Mouse (Mus musculus) heart, embryonic 12.5 days (tissue): ENCODE results near the gene Rab3a. TPM values are rescaled to one million over a fixed set of nuclear protein-coding genes. Genes with fewer than 3 reads are reported as not detected.

Experiments
- ATAC-seq: fragments of 200-750 bp; cut with Nextera tagmentation; 2 replicates; pipeline ENCODE4 v1.8.0; 2017; ENCODE audit warnings: moderate TSS enrichment, moderate library complexity; ENCODE audit not compliant: insufficient number of reproducible peaks, low FRiP score
- H3K27ac ChIP-seq: fragments of 300-500 bp; sonication (generic); 2 replicates; pipeline ENCODE4 v1.5.1; 2016; ENCODE audit warnings: mild to moderate bottlenecking, moderate library complexity; ENCODE audit not compliant: poor library complexity, severe bottlenecking
- H3K27me3 ChIP-seq: fragments of 300-500 bp; sonication (generic); replicated peaks from 2 replicates; pipeline ENCODE4 v1.6.1; 2016; ENCODE audit warnings: mild to moderate bottlenecking, moderate library complexity
- H3K36me3 ChIP-seq: fragments of 300-500 bp; sonication (generic); 2 replicates; pipeline ENCODE4 v1.6.1; 2016; ENCODE audit warnings: mild to moderate bottlenecking, moderate library complexity
- H3K4me1 ChIP-seq: fragments of 300-500 bp; sonication (generic); replicated peaks from 2 replicates; pipeline ENCODE4 v1.6.1; 2016; ENCODE audit warnings: mild to moderate bottlenecking
- H3K4me2 ChIP-seq: fragments of 300-500 bp; sonication (generic); 2 replicates; pipeline ENCODE4 v1.6.1; 2016; ENCODE audit warnings: mild to moderate bottlenecking, moderate library complexity
- H3K4me3 ChIP-seq: fragments of 300-500 bp; sonication (generic); 2 replicates; pipeline ENCODE4 v1.5.1; 2016; ENCODE audit warnings: mild to moderate bottlenecking
- H3K9ac ChIP-seq: fragments of 300-500 bp; sonication (generic); 2 replicates; pipeline ENCODE4 v1.6.1; 2016; ENCODE audit warnings: mild to moderate bottlenecking, moderate library complexity
- H3K9me3 ChIP-seq: fragments of 300-500 bp; sonication (generic); replicated peaks from 2 replicates; pipeline ENCODE4 v1.6.1; 2016; ENCODE audit warnings: mild to moderate bottlenecking, moderate library complexity
- WGBS: fragments of 180-500 bp; shearing (Covaris S2); methylation state at CpG from one replicate; pipeline ENCODE4 v1.1.7; 2016; 5-methylcytosine and 5-hydroxymethylcytosine counted together
- polyA plus RNA-seq: library from polyadenylated mRNA; unstranded; fragments of >200 nt; fragmentation: Nextera tagmentation; extraction: Ambion mirVana; gene quantifications from 2 replicates; pipeline ENCODE4 v1.2.1, GENCODE M21; 2016

The Rab3a gene
- polyA plus RNA-seq, 1 experiment from 2014 or later = 19.2 TPM

DNA sequence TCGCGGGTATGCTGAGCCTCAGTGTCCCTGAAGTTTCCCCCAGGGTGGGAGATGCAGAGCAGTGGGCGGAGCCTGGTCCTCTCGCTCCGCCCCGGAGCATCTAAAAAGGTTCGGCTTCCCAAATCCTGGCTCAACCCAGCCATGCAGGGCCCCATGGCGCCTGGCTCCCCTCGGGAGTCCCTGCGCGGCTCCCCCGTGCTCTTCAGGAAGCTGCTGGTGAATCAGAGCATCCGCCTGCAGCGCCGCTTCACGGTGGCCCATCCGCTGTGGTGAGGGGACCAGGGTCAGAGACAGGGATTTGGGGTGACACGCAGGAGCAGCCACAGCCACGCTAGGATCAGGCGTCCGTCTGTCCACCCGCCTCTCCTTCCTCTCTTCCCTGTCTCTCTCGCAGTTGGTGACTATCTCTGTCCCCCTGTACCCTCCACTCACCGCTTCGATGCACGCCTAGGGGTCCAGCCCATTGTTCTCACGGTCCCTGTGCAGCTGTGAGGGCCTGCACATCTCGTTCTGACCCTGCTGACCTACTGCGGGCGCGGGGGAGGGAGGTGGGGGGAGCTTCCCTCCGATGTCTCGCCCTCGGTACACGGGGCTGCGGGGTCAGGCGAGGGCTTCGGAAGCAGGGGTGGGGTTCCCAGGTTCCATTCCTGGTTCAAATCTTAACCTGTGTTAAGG, 11.4 kb upstream of the Rab3a start:
- Histone ChIP-seq H3K4me3 (peak overlapping the region; percentile 17), H3K4me1 (peaks cover 33% of the 10 kb centered on the region), H3K36me3 (no peaks in the 10 kb centered on the region), H3K27ac (no peak overlapping the region), H3K9me3 (no peaks in the 10 kb centered on the region), H3K27me3 (peaks cover 73% of the 10 kb centered on the region), H3K9ac (no peak overlapping the region), H3K4me2 (peak overlapping the region; percentile 60)
- WGBS = 3% methylated on average over 38 of the region's 38 CpGs
- no peak for ATAC-seq

DNA sequence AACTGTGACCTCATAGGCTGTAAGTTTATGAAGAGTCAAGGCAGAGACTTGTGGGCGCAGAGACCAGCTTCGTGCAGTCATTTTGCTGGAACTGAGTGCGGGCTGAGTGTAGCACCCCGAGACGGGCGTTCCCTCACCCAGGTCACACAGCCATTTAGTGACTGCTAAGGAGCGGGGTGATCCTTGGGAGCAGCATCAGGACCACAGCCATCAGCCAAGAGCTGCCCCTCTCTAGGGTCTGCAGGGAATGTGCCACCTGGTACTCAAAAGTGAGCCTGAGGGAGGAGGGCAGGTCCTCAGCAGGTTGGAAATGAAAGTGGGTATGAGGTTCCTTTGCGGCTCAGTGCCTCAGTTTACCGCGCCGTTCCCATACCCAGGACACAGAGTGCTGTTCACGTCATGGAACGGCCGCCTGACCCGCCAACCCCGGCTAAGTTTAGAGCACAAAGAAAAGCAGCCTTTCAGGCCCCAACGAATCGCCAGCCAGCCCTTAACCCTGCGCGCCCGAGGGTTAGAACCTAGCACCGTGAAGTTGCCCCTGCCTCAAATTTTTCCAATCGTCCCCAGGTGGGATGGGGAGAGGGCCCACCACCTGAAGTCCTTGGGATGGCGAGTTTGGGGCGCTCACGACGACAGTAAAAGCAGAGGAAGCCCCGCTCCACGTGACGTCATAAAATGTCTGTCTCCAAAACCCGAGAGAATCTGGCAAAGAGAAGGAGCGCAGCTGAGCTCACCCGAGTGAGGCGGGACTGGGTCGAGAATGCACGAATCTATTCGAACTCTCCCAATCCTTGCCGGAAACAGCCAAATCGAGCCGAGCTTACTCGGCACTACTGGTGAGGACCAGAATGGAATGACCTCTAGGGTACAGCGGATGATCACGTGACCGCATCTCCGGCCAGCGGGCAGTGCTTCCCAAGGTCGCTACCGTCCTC, 10.6 kb upstream of the Rab3a start:
- no peak for ATAC-seq
- Histone ChIP-seq H3K27ac (no peak overlapping the region), H3K4me3 (peak overlapping the region; percentile 35), H3K27me3 (peaks cover 77% of the 10 kb centered on the region), H3K4me1 (peaks cover 33% of the 10 kb centered on the region), H3K9ac (no peak overlapping the region), H3K36me3 (no peaks in the 10 kb centered on the region), H3K4me2 (peak overlapping the region; percentile 60), H3K9me3 (no peaks in the 10 kb centered on the region)
- 5% methylated on average over 48 of the region's 48 CpGs for WGBS

DNA sequence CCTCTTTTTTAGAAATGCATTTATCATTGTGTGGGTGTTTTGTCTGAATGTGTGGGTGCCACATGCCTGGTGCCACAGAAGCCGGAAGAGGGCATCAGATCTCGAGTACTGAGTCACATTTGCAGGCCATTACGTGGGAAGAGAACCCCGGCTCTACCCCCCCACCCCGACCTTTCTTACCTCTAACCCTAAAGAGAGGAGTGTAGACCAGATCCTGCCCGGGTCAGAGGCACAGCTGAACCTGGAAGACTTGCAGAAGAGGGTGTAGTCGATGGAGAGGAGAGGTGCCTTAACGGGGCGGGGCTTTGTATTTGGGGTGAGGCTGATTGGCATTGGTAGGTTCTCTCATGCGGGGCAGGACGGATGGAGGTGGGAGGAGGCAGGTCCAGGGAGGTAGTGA, 9.7 kb upstream of the Rab3a start:
- WGBS = 47% methylated on average over 11 of the region's 11 CpGs
- Histone ChIP-seq H3K4me3 (no peak overlapping the region), H3K27me3 (peaks cover 86% of the 10 kb centered on the region), H3K9me3 (no peaks in the 10 kb centered on the region), H3K9ac (no peak overlapping the region), H3K4me2 (no peak overlapping the region), H3K36me3 (no peaks in the 10 kb centered on the region), H3K27ac (no peak overlapping the region), H3K4me1 (peaks cover 33% of the 10 kb centered on the region)
- ATAC-seq = no peak

DNA sequence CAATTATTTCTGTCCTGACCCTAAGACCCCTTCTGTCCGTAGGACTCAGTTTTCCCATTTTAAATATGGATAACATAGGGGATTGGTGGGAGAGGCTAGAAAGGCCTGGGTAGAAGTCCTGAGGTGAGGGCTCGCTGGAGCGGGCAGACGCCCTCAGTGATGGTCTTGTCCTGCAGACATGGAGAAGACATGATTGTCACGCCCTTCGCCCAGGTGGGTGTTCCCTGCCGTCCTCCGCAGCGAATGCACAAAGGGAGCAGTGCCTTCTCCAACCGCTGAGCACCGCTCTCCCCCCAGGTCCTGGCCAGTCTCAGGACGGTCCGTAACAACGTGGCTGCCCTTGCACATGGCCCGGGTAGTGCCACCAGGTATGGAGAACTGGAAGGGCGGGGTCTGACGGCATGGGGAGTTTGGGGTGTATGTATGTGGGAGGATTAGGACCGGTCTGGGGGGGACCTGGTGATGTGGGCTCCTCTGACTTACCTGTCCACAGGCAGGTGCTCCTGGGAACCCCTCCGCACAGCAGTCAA, 8.7 kb upstream of the Rab3a start:
- 49% methylated on average over 19 of the region's 19 CpGs for WGBS
- no peak overlapping the region for H3K27ac ChIP-seq
- ATAC-seq = no peak

DNA sequence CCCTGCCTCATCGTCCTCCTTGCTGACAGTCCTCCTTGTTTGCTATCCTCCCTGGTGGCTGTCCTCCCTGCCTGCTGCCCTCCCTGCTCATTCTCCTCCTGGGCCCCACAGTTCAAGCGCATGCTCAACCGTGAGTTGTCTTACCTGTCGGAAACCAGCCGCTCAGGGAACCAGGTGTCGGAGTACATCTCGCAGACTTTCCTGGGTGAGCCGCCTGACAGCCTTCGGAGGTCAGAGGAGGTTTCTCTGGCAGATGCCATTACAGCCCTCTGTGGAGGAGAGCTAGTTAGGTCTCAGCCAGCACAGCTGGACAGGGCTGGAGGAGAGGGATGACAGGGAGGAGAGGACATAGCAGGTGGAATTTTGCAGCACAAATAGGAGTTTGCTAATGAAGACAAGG, 7.8 kb upstream of the Rab3a start:
- Histone ChIP-seq H3K9ac (no peak overlapping the region), H3K4me2 (no peak overlapping the region), H3K4me3 (no peak overlapping the region), H3K36me3 (no peaks in the 10 kb centered on the region), H3K27ac (no peak overlapping the region), H3K4me1 (peaks cover 23% of the 10 kb centered on the region), H3K9me3 (no peaks in the 10 kb centered on the region), H3K27me3 (peaks cover 90% of the 10 kb centered on the region)
- no peak for ATAC-seq
- 52% methylated on average over 9 of the region's 9 CpGs for WGBS

More for the DNA sequence above, 8.7 kb upstream of the Rab3a start:
- Histone ChIP-seq H3K9me3 (no peaks in the 10 kb centered on the region), H3K27me3 (peaks cover 90% of the 10 kb centered on the region), H3K4me3 (no peak overlapping the region), H3K4me1 (peaks cover 32% of the 10 kb centered on the region), H3K36me3 (no peaks in the 10 kb centered on the region), H3K9ac (no peak overlapping the region), H3K4me2 (no peak overlapping the region)

DNA sequence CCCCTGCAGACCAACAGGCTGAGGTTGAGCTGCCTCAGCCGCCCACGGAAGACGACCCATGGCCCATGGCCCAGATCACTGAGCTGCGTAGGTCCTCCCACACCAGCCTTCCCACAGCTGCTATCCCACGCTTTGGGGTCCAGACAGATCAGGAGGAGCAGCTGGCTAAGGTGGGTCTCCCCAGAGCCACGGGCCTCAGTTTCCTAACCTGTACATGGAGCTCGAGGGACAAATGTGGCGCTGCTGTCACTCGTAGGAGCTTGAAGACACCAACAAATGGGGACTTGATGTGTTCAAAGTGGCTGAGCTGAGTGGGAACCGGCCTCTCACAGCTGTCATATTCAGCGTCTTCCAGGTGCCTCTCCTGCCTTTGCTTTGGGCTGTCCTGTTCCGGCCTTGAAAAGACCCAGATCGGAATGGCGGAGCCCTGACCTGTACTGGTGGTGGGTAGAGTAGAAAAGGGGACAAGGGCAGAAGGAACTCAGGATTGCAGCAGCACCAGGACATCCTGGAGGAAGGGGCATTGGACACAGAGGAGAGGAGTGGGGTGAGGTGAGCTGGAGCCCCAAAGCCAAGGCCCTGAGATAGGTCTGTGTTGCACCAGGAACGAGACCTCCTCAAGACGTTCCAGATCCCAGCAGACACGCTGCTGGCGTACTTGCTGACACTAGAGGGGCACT, 7.1 kb upstream of the Rab3a start:
- 79% methylated on average over 18 of the region's 18 CpGs for WGBS
- no peak overlapping the region for H3K4me2 ChIP-seq
- H3K27me3 ChIP-seq = peaks cover 83% of the 10 kb centered on the region
- H3K27ac ChIP-seq = no peak overlapping the region
- peaks cover 16% of the 10 kb centered on the region for H3K4me1 ChIP-seq
- ATAC-seq = no peak
- H3K4me3 ChIP-seq = no peak overlapping the region
- H3K9ac ChIP-seq = no peak overlapping the region
- no peaks in the 10 kb centered on the region for H3K36me3 ChIP-seq
- H3K9me3 ChIP-seq = no peaks in the 10 kb centered on the region

DNA sequence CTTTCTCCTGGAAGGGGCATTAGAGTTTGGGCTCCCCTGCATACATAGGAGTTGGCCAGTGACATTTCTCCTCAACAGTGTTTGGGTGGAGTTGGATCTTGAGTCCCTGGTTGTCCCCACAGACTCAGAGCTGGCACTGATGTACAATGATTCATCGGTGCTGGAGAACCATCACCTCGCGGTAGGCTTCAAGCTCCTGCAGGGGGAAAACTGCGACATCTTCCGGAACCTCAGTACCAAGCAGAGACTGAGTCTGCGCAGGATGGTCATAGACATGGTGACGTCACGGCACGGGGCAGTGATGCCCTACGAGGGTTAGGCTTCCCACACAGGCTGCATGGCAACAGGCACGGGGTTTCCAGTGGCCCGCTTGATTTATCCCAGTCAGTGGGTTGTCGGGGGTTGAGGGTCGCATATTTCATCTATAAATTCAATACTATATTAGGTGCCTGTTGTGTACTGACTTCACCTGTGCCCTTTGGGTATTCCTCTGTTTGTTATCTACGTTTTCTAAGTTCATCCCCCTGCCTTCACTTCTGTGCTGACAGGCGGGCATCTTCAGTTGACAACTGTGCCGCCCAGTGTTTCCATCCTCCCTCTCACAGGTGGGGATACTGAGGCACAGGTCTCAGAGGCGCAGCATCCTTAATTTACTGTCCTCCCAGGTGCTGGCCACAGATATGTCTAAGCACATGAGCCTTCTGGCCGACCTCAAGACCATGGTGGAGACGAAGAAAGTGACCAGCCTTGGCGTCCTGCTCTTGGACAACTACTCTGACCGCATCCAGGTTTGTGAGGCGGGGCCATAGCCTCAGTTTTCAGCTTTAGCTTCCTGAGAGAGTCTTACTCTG, 6.0 kb upstream of the Rab3a start:
- Histone ChIP-seq H3K36me3 (no peaks in the 10 kb centered on the region), H3K4me1 (peaks cover 14% of the 10 kb centered on the region), H3K27me3 (peaks cover 72% of the 10 kb centered on the region), H3K9me3 (no peaks in the 10 kb centered on the region), H3K4me2 (no peak overlapping the region), H3K4me3 (no peak overlapping the region), H3K9ac (no peak overlapping the region), H3K27ac (no peak overlapping the region)
- WGBS = 76% methylated on average over 23 of the region's 23 CpGs
- ATAC-seq = no peak

DNA sequence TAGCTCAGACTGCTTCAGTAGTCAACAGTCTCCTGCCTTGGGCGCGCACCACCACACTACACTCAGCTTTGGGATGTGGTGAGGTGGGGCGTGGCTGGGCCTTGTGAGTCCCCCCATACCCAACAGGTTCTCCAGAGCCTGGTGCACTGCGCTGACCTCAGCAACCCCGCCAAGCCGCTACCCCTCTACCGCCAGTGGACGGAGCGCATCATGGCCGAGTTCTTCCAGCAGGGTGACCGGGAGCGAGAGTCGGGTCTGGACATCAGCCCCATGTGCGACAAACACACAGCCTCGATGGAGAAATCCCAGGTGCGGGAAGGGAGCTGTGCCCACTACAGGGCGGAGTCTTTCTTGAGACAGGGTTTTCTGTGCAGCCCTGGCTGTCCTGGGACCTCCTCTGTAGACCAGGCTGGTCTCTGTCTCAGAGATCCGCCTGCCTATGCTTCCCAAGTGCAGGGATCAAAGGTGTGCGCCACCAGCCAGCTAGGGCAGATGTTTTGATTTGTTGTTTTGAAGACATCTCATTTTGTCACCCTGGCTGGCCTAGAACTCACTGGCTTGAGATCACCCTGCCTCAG, 5.3 kb upstream of the Rab3a start:
- Histone ChIP-seq H3K4me1 (peaks cover 15% of the 10 kb centered on the region), H3K36me3 (no peaks in the 10 kb centered on the region), H3K27ac (no peak overlapping the region), H3K4me3 (no peak overlapping the region), H3K27me3 (peaks cover 64% of the 10 kb centered on the region), H3K9ac (no peak overlapping the region), H3K4me2 (no peak overlapping the region), H3K9me3 (no peaks in the 10 kb centered on the region)
- WGBS = 73% methylated on average over 19 of the region's 19 CpGs
- no peak for ATAC-seq

DNA sequence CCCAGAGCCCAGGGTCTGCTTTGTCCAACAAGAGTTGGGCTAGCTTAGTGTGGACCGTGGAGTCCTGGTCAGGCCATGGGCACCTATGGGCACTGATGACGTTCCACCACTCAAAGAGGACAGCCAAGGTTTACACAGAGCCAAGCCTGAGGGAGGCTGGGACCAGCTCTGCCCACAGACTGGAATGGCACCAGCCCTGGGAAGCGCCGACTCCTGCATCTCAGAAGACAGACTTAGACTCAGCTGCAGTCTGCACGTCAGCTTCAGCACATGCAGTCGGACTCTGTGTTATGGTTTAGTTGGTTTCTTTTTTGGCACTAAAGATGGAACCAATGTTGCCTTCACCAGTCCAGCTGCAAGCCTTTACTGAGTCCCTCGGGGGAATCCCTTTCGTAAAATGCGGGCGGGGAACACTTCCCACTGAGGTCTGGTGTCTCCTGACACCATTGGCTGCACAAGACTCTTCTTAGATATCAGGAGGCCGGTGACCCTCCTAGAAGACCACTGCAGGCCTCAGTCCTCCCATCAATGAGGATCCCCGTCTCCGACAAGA, 4.3 kb upstream of the Rab3a start:
- Histone ChIP-seq H3K9me3 (no peaks in the 10 kb centered on the region), H3K27me3 (peaks cover 54% of the 10 kb centered on the region), H3K9ac (no peak overlapping the region), H3K4me3 (no peak overlapping the region), H3K27ac (no peak overlapping the region), H3K4me1 (peaks cover 18% of the 10 kb centered on the region), H3K36me3 (no peaks in the 10 kb centered on the region), H3K4me2 (no peak overlapping the region)
- no peak for ATAC-seq
- WGBS = 80% methylated on average over 13 of the region's 13 CpGs
